Comparison of ENCODE assay signal across 26 mouse cellular contexts in the genomic region with DNA sequence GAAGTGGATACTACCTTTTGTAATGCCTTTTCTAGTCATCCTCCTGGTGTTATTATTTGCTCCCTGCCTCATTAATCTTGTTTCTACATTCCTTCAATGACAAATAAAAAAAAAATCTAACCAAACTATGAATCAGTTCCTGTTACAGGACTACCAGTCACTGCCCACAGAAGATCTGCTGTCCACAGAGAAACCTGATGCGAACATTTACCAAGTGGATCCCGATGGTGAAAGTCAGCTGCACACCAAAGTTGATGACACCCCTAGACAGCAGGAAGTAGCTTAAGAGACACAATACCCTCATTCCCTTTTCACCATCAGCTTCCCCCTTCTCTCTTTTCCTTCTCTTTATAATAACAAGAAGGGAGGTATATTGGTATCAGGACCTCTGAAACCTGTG. TPM values are rescaled to one million over a fixed set of nuclear protein-coding genes. Genes with fewer than 3 reads are reported as not detected.
DNase-seq lines count a peak whose midpoint lies in the region; ATAC-seq and TF ChIP-seq lines count a peak whose summit lies in the region.
"Had no signal": no experiment of that assay in that cellular context is flagged by ENCODE, and none has a peak within 500 bp of the region (broad histone marks: within the 10 kb centered on the region; RNA-seq: fewer than 3 reads in every experiment).

No protein-coding gene starts in this region.

- no peaks in the 10 kb centered on the region for H3K79me2 ChIP-seq in C2C12 (ENCODE audit: control insufficient read depth, insufficient read depth)

- H3K4me3 ChIP-seq in C2C12 (ENCODE audit: insufficient read depth, poor library complexity, severe bottlenecking) = no peak overlapping the region
- no peak overlapping the region for H3K4me3 ChIP-seq in embryonic fibroblast, embryonic 13.5 days (ENCODE audit: insufficient read depth, low read length)
- H3K4me3 ChIP-seq in hindbrain, embryonic 13.5 days = no peak overlapping the region
- H3K4me3 ChIP-seq: embryonic facial prominence, embryonic 10.5 days; embryonic facial prominence, embryonic 12.5 days; erythroblast, embryonic 14.5 days; forebrain, embryonic 10.5 days; forebrain, embryonic 12.5 days had no signal

- no peaks in the 10 kb centered on the region for H3K27me3 ChIP-seq in C2C12 (ENCODE audit: control insufficient read depth, insufficient read depth, insufficient read length)
- no peaks in the 10 kb centered on the region for H3K27me3 ChIP-seq in hindbrain, embryonic 13.5 days
- H3K27me3 ChIP-seq: embryonic facial prominence, embryonic 12.5 days; forebrain, embryonic 12.5 days; Patski had no signal

- H3K9ac ChIP-seq in hindbrain, embryonic 13.5 days = no peak overlapping the region
- H3K9ac ChIP-seq: embryonic facial prominence, embryonic 12.5 days; forebrain, embryonic 12.5 days had no signal

- WGBS in hindbrain, embryonic 13.5 days = 96% methylated on average over 2 of the region's 2 CpGs

- H3K36me3 ChIP-seq in C2C12 (ENCODE audit: control insufficient read depth, insufficient read depth) = no peaks in the 10 kb centered on the region
- H3K36me3 ChIP-seq in hindbrain, embryonic 13.5 days = no peaks in the 10 kb centered on the region
- H3K36me3 ChIP-seq: embryonic facial prominence, embryonic 10.5 days; embryonic facial prominence, embryonic 12.5 days; forebrain, embryonic 10.5 days; forebrain, embryonic 12.5 days had no signal

- no peak for TF ChIP-seq POLR2A in embryonic fibroblast, embryonic 13.5 days (IDR thresholded peaks at IDR 0.05; ENCODE audit: low read depth, low read length)

- ATAC-seq in hindbrain, embryonic 13.5 days (ENCODE audit: low FRiP score) = no peak
- ATAC-seq: activated CD4-positive, CD25-positive, alpha-beta regulatory T cell, adult 4 months; forebrain, embryonic 14.5 days; forebrain, embryonic 16.5 days; Patski had no signal

- H3K4me1 ChIP-seq in embryonic fibroblast, embryonic 13.5 days (ENCODE audit: control insufficient read depth, insufficient read depth, low read length) = peaks cover 10% of the 10 kb centered on the region
- H3K4me1 ChIP-seq in hindbrain, embryonic 13.5 days (replicated peaks) = no peaks in the 10 kb centered on the region
- H3K4me1 ChIP-seq: embryonic facial prominence, embryonic 10.5 days; embryonic facial prominence, embryonic 12.5 days; forebrain, embryonic 10.5 days; forebrain, embryonic 12.5 days had no signal

- DNase-seq in 3T3-L1 (ENCODE audit: low read depth, low spot score) = peak; percentile 83
- DNase-seq in kidney, postnatal 36 days = no peak
- DNase-seq in testis, postnatal 10 days (ENCODE audit: low spot score) = no peak
- DNase-seq in embryo, embryonic 11 days = no peak
- DNase-seq: adrenal gland, adult 8-10 months; adrenal gland, postnatal 14 days; adrenal gland, postnatal 36 days; B cell, adult 2 months; cerebellum, adult 11 months; cerebellum, adult 18-20 months; cerebellum, adult 8-10 months; cerebellum, adult 9-11 months; cerebellum, postnatal 14 days; cerebellum, postnatal 36 days had no signal

- H3K27ac ChIP-seq in embryonic fibroblast, embryonic 13.5 days (ENCODE audit: insufficient read depth, low read length) = peak overlapping the region; percentile 52; the same call in 1 of the 2 replicates
- no peak overlapping the region for H3K27ac ChIP-seq in hindbrain, embryonic 13.5 days
- H3K27ac ChIP-seq: embryonic facial prominence, embryonic 10.5 days; embryonic facial prominence, embryonic 12.5 days; forebrain, embryonic 10.5 days; forebrain, embryonic 12.5 days had no signal

- H3ac ChIP-seq in C2C12 (ENCODE audit: control insufficient read depth, insufficient read length, low read depth) = no peak overlapping the region

- H3K79me3 ChIP-seq in C2C12 (ENCODE audit: low read depth) = no peaks in the 10 kb centered on the region

- H3K9me3 ChIP-seq in hindbrain, embryonic 13.5 days = no peaks in the 10 kb centered on the region
- H3K9me3 ChIP-seq: embryonic facial prominence, embryonic 10.5 days; embryonic facial prominence, embryonic 12.5 days; forebrain, embryonic 10.5 days; forebrain, embryonic 12.5 days had no signal

- no peak overlapping the region for H3K4me2 ChIP-seq in hindbrain, embryonic 13.5 days
- H3K4me2 ChIP-seq: embryonic facial prominence, embryonic 12.5 days; forebrain, embryonic 12.5 days had no signal

- no peak for TF ChIP-seq CTCF in C2C12 (IDR thresholded peaks at IDR 0.05; ENCODE audit: control insufficient read depth, insufficient read depth, insufficient read length)
- no peak for TF ChIP-seq CTCF in embryonic fibroblast, embryonic 13.5 days (IDR thresholded peaks at IDR 0.05; ENCODE audit: borderline replicate concordance, insufficient read depth, low read length)

TF ChIP-seq in C2C12, 6 proteins besides CTCF, POLR2A, EP300 and RAD21:
- peak; percentile 46 for TF ChIP-seq CEBPB (IDR thresholded peaks at IDR 0.05; ENCODE audit: low read depth)
- no peak for TF ChIP-seq MAX (IDR thresholded peaks at IDR 0.05)
- TF ChIP-seq FOSL1 (IDR thresholded peaks at IDR 0.05; ENCODE audit: insufficient read depth, low read length, poor library complexity, severe bottlenecking) = peak; percentile 85
- TF ChIP-seq MYOD1 (IDR thresholded peaks at IDR 0.05; ENCODE audit: control insufficient read depth, insufficient read length, low read depth) = peak; percentile 83

RNA-seq across cellular contexts. Expression of a gene that starts 17.3 kb away (rescaled TPM):
- polyA plus RNA-seq in C2C12 (2012; fragmentation: generic; extraction: Trizol) = 60.9 TPM
- 7.2 and 11.2 TPM in 2 replicates for polyA plus RNA-seq in embryonic fibroblast, embryonic 13.5 days (2011; ENCODE audit: insufficient read length, low read depth, missing spikeins)
- 28.4 and 33.9 TPM in 2 replicates for polyA plus RNA-seq in hindbrain, embryonic 13.5 days (2015; fragmentation: Nextera tagmentation; extraction: Ambion mirVana)
- polyA plus RNA-seq: activated CD4-positive, CD25-positive, alpha-beta regulatory T cell, adult 4 months; erythroblast, embryonic 14.5 days had no signal
